Mouse (Mus musculus): ENCODE data around the gene Kctd17. TPM values are rescaled to one million over a fixed set of nuclear protein-coding genes. Genes with fewer than 3 reads are reported as not detected.

The Kctd17 gene
- polyA plus RNA-seq, 1 experiment from 2014 or later, result 36.0 TPM

- Histone ChIP-seq H3K27me3 (ENCODE audit: control insufficient read depth, insufficient read depth, low read length) (no peaks in the 10 kb centered on the region), H3K36me3 (replicated peaks; ENCODE audit: control insufficient read depth, insufficient read depth, low read depth, low read length) (no peaks in the 10 kb centered on the region), H3K4me3 (ENCODE audit: low read depth, low read length) (no peak overlapping the region), H3K9me3 (replicated peaks; ENCODE audit: control insufficient read depth, low read length) (no peaks in the 10 kb centered on the region), H3K4me2 (ENCODE audit: low read depth, low read length) (no peak overlapping the region), H3K27ac (replicated peaks; ENCODE audit: low read depth, low read length) (no peak overlapping the region), H3K4me1 (ENCODE audit: control insufficient read depth, insufficient read depth, low read length) (no peaks in the 10 kb centered on the region; the same call in 1 of the 2 replicates), H3K9ac (replicated peaks; ENCODE audit: low read length) (no peak overlapping the region)
- DNase-seq (ENCODE audit: low spot score) (no peak), ATAC-seq (replicated peaks; ENCODE audit: insufficient number of reproducible peaks, low FRiP score, low TSS enrichment, low read depth) (no peak)
- WGBS, result 88% methylated on average over 13 of the region's 13 CpGs
Observed at GRCm38 (mm10) chr15:78420395-78420794, 8.0 kb upstream of the Kctd17 start.

GRCm38 (mm10) chr15:78422046-78422956 is 6.1 kb upstream of the Kctd17 start:
- H3K9ac ChIP-seq (replicated peaks; ENCODE audit: low read length), result no peak overlapping the region
- WGBS, result 15% methylated on average over 16 of the region's 16 CpGs
- H3K27ac ChIP-seq (replicated peaks; ENCODE audit: low read depth, low read length), result no peak overlapping the region
- H3K4me2 ChIP-seq (ENCODE audit: low read depth, low read length), result no peak overlapping the region
- no peak for ATAC-seq (replicated peaks; ENCODE audit: insufficient number of reproducible peaks, low FRiP score, low TSS enrichment, low read depth)
- H3K4me1 ChIP-seq (ENCODE audit: control insufficient read depth, insufficient read depth, low read length), result no peaks in the 10 kb centered on the region
- no peaks in the 10 kb centered on the region for H3K27me3 ChIP-seq (ENCODE audit: control insufficient read depth, insufficient read depth, low read length)
- peak; percentile 88 for DNase-seq (ENCODE audit: low spot score)
- no peak overlapping the region for H3K4me3 ChIP-seq (ENCODE audit: low read depth, low read length)
- H3K9me3 ChIP-seq (replicated peaks; ENCODE audit: control insufficient read depth, low read length), result no peaks in the 10 kb centered on the region
- H3K36me3 ChIP-seq (replicated peaks; ENCODE audit: control insufficient read depth, insufficient read depth, low read depth, low read length), result no peaks in the 10 kb centered on the region

- Histone ChIP-seq H3K4me1 (ENCODE audit: control insufficient read depth, insufficient read depth, low read length) (0 out of 2 replicates have a peak, but pooled peaks cover 3% of the 10 kb centered on the region), H3K27ac (replicated peaks; ENCODE audit: low read depth, low read length) (no peak overlapping the region), H3K9ac (replicated peaks; ENCODE audit: low read length) (no peak overlapping the region), H3K36me3 (replicated peaks; ENCODE audit: control insufficient read depth, insufficient read depth, low read depth, low read length) (no peaks in the 10 kb centered on the region), H3K4me3 (ENCODE audit: low read depth, low read length) (no peak overlapping the region), H3K27me3 (ENCODE audit: control insufficient read depth, insufficient read depth, low read length) (no peaks in the 10 kb centered on the region), H3K4me2 (ENCODE audit: low read depth, low read length) (no peak overlapping the region), H3K9me3 (replicated peaks; ENCODE audit: control insufficient read depth, low read length) (no peaks in the 10 kb centered on the region)
- 17% methylated on average over 11 of the region's 11 CpGs for WGBS
- DNase-seq (ENCODE audit: low spot score) (no peak), ATAC-seq (replicated peaks; ENCODE audit: insufficient number of reproducible peaks, low FRiP score, low TSS enrichment, low read depth) (no peak)
Observed at GRCm38 (mm10) chr15:78424507-78424906, 3.9 kb upstream of the Kctd17 start.

- DNase-seq (ENCODE audit: low spot score) (no peak), ATAC-seq (replicated peaks; ENCODE audit: insufficient number of reproducible peaks, low FRiP score, low TSS enrichment, low read depth) (no peak)
- no peaks in the 10 kb centered on the region for H3K36me3 ChIP-seq (replicated peaks; ENCODE audit: control insufficient read depth, insufficient read depth, low read depth, low read length)
- 0 out of 2 replicates have a peak, but pooled peaks cover 3% of the 10 kb centered on the region for H3K4me1 ChIP-seq (ENCODE audit: control insufficient read depth, insufficient read depth, low read length)
- 54% methylated on average over 4 of the region's 4 CpGs for WGBS
- H3K27ac ChIP-seq (replicated peaks; ENCODE audit: low read depth, low read length), result no peak overlapping the region
- H3K4me3 ChIP-seq (ENCODE audit: low read depth, low read length), result no peak overlapping the region
- no peaks in the 10 kb centered on the region for H3K27me3 ChIP-seq (ENCODE audit: control insufficient read depth, insufficient read depth, low read length)
- H3K4me2 ChIP-seq (ENCODE audit: low read depth, low read length), result no peak overlapping the region
- H3K9me3 ChIP-seq (replicated peaks; ENCODE audit: control insufficient read depth, low read length), result no peaks in the 10 kb centered on the region
- H3K9ac ChIP-seq (replicated peaks; ENCODE audit: low read length), result no peak overlapping the region
Observed at GRCm38 (mm10) chr15:78425230-78425629, 3.1 kb upstream of the Kctd17 start.

- Histone ChIP-seq H3K9ac (replicated peaks; ENCODE audit: low read length) (peak overlapping the region; percentile 89), H3K4me1 (ENCODE audit: control insufficient read depth, insufficient read depth, low read length) (0 out of 2 replicates have a peak, but pooled peaks cover 3% of the 10 kb centered on the region), H3K36me3 (replicated peaks; ENCODE audit: control insufficient read depth, insufficient read depth, low read depth, low read length) (no peaks in the 10 kb centered on the region; the same call in 1 of the 2 replicates), H3K4me3 (ENCODE audit: low read depth, low read length) (peak overlapping the region; percentile 75), H3K9me3 (replicated peaks; ENCODE audit: control insufficient read depth, low read length) (no peaks in the 10 kb centered on the region), H3K27me3 (ENCODE audit: control insufficient read depth, insufficient read depth, low read length) (no peaks in the 10 kb centered on the region), H3K4me2 (ENCODE audit: low read depth, low read length) (peak overlapping the region; percentile 59), H3K27ac (replicated peaks; ENCODE audit: low read depth, low read length) (no peak overlapping the region)
- ATAC-seq (replicated peaks; ENCODE audit: insufficient number of reproducible peaks, low FRiP score, low TSS enrichment, low read depth) (no peak; the same call in 1 of the 2 replicates), DNase-seq (ENCODE audit: low spot score) (no peak)
- WGBS, result 4% methylated on average over 3 of the region's 3 CpGs
Observed at GRCm38 (mm10) chr15:78429139-78429459, 735 bp downstream of the Kctd17 start.

- Histone ChIP-seq H3K4me1 (ENCODE audit: control insufficient read depth, insufficient read depth, low read length) (peaks cover 6% of the 10 kb centered on the region; the same call in 1 of the 2 replicates), H3K9ac (replicated peaks; ENCODE audit: low read length) (peak overlapping the region; percentile 89; the same call in 1 of the 2 replicates), H3K4me2 (ENCODE audit: low read depth, low read length) (peak overlapping the region; percentile 59; the same call in 1 of the 2 replicates), H3K36me3 (replicated peaks; ENCODE audit: control insufficient read depth, insufficient read depth, low read depth, low read length) (no peaks in the 10 kb centered on the region; the same call in 1 of the 2 replicates), H3K27ac (replicated peaks; ENCODE audit: low read depth, low read length) (no peak overlapping the region), H3K4me3 (ENCODE audit: low read depth, low read length) (no peak overlapping the region), H3K9me3 (replicated peaks; ENCODE audit: control insufficient read depth, low read length) (no peaks in the 10 kb centered on the region), H3K27me3 (ENCODE audit: control insufficient read depth, insufficient read depth, low read length) (no peaks in the 10 kb centered on the region)
- ATAC-seq (replicated peaks; ENCODE audit: insufficient number of reproducible peaks, low FRiP score, low TSS enrichment, low read depth) (no peak), DNase-seq (ENCODE audit: low spot score) (no peak)
- WGBS, result 65% methylated on average over 13 of the region's 13 CpGs
Observed at GRCm38 (mm10) chr15:78429871-78430622, 1.7 kb downstream of the Kctd17 start.

- Histone ChIP-seq H3K27me3 (ENCODE audit: control insufficient read depth, insufficient read depth, low read length) (no peaks in the 10 kb centered on the region), H3K36me3 (replicated peaks; ENCODE audit: control insufficient read depth, insufficient read depth, low read depth, low read length) (no peaks in the 10 kb centered on the region; the same call in 1 of the 2 replicates), H3K9ac (replicated peaks; ENCODE audit: low read length) (no peak overlapping the region), H3K4me1 (ENCODE audit: control insufficient read depth, insufficient read depth, low read length) (peaks cover 6% of the 10 kb centered on the region; the same call in 1 of the 2 replicates), H3K4me2 (ENCODE audit: low read depth, low read length) (no peak overlapping the region), H3K4me3 (ENCODE audit: low read depth, low read length) (no peak overlapping the region), H3K27ac (replicated peaks; ENCODE audit: low read depth, low read length) (no peak overlapping the region), H3K9me3 (replicated peaks; ENCODE audit: control insufficient read depth, low read length) (no peaks in the 10 kb centered on the region)
- ATAC-seq (replicated peaks; ENCODE audit: insufficient number of reproducible peaks, low FRiP score, low TSS enrichment, low read depth) (no peak), DNase-seq (ENCODE audit: low spot score) (no peak)
- 84% methylated on average over 10 of the region's 10 CpGs for whole genome bisulfite sequencing
Observed at GRCm38 (mm10) chr15:78430874-78431273, 2.5 kb downstream of the Kctd17 start.

All from embryonic facial prominence, embryonic 11.5 days (tissue).